Mouse (Mus musculus) forebrain, embryonic 16.5 days (tissue): ENCODE measurements around the gene Col1a1. TPM values are rescaled to one million over a fixed set of nuclear protein-coding genes. Genes with fewer than 3 reads are reported as not detected.

Source experiments
- ATAC-seq: fragments of 200-750 bp; cut with Nextera tagmentation; 2 replicates; pipeline ENCODE4 v1.8.0; 2017; ENCODE audit warnings: mild to moderate bottlenecking, moderate library complexity
- H3K27ac ChIP-seq: fragments of 300-500 bp; sonication (generic); 2 replicates; pipeline ENCODE4 v1.5.1; 2014; ENCODE audit warnings: low read length, control low read depth
- H3K27me3 ChIP-seq: fragments of 300-500 bp; sonication (generic); replicated peaks from 2 replicates; pipeline ENCODE4 v1.6.1; 2014; ENCODE audit warnings: low read length; ENCODE audit not compliant: control insufficient read depth, insufficient read depth
- H3K36me3 ChIP-seq: fragments of 300-500 bp; sonication (generic); 2 replicates; pipeline ENCODE4 v1.6.1; 2014; ENCODE audit not compliant: control insufficient read depth, insufficient read depth
- H3K4me1 ChIP-seq: fragments of 300-500 bp; sonication (generic); replicated peaks from 2 replicates; pipeline ENCODE4 v1.6.1; 2014; ENCODE audit warnings: low read length; ENCODE audit not compliant: control insufficient read depth, insufficient read depth
- H3K4me2 ChIP-seq: fragments of 300-500 bp; sonication (generic); 2 replicates; pipeline ENCODE4 v1.6.1; 2014; ENCODE audit warnings: mild to moderate bottlenecking, low read length, control low read depth
- H3K4me3 ChIP-seq: fragments of 300-500 bp; sonication (generic); replicated peaks from 2 replicates; pipeline ENCODE4 v1.5.1; 2014; ENCODE audit warnings: mild to moderate bottlenecking, low read length, control low read depth
- H3K9ac ChIP-seq: fragments of 300-500 bp; sonication (generic); replicated peaks from 2 replicates; pipeline ENCODE4 v1.6.1; 2014; ENCODE audit warnings: low read depth, low read length, control low read depth
- H3K9me3 ChIP-seq: fragments of 300-500 bp; sonication (generic); 2 replicates; pipeline ENCODE4 v1.6.1; 2016; ENCODE audit warnings: low read length; ENCODE audit not compliant: control insufficient read depth
- WGBS: fragments of 180-500 bp; shearing (Covaris S2); extraction: QIAGEN DNeasy Blood & Tissue Kit; methylation state at CpG from one replicate; pipeline ENCODE4 v1.1.7; 2014; 5-methylcytosine and 5-hydroxymethylcytosine counted together
- polyA plus RNA-seq: library from polyadenylated mRNA; unstranded; fragments of >200 nt; fragmentation: Nextera tagmentation; extraction: Ambion mirVana; gene quantifications from 2 replicates; pipeline ENCODE4 v1.2.1, GENCODE M21; 2015

The Col1a1 gene
- polyA plus RNA-seq = 45.0 and 166 TPM in 2 replicates

DNA sequence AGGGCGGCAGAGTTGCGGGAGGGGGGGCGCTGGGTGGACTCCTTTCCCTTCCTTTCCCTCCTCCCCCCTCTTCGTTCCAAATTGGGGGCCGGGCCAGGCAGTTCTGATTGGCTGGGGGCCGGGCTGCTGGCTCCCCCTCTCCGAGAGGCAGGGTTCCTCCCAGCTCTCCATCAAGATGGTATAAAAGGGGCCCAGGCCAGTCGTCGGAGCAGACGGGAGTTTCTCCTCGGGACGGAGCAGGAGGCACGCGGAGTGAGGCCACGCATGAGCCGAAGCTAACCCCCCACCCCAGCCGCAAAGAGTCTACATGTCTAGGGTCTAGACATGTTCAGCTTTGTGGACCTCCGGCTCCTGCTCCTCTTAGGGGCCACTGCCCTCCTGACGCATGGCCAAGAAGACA lies at the start of gene Col1a1:
TSS of gene Col1a1 (plus strand) at position 180 of the 400 bp plus-strand sequence.
- no peak within 1 kb of the TSS for H3K27ac ChIP-seq
- H3K9ac ChIP-seq = no peak within 1 kb of the TSS
- WGBS = 20% methylated on average over 19 of the region's 19 CpGs
- no peaks in the 10 kb centered on the region for H3K9me3 ChIP-seq
- H3K36me3 ChIP-seq = no peaks in the 10 kb centered on the region
- peak within 1 kb of the TSS; percentile 19 for H3K4me3 ChIP-seq
- peaks cover 14% of the 10 kb centered on the region for H3K4me1 ChIP-seq
- ATAC-seq = no peak
- peak within 1 kb of the TSS; percentile 58 for H3K4me2 ChIP-seq
- H3K27me3 ChIP-seq = peaks cover 34% of the 10 kb centered on the region

DNA sequence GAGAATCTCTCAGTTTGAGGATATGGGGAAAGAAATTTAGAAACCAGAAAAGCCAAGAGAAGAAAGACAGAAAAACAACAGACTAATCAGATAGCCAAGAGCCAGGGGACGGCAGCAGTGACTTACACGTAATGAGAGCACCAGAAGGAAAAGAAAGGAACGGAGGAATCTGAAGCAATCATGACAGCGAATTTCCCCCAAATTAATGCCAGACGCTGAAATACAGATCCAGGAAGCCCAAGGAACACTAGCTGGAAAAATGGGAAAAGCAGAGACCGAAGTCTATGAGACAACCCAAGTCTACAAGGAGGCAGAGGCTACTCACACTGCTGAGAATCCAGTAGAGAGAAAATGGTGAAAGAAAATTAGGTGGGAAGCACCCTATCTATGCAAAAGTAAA lies 44.9 kb upstream of the Col1a1 start:
- H3K27me3 ChIP-seq = no peaks in the 10 kb centered on the region; the same call in 1 of the 2 replicates
- no peaks in the 10 kb centered on the region for H3K36me3 ChIP-seq
- 0 out of 2 replicates have a peak, but pooled peaks cover 2% of the 10 kb centered on the region for H3K9me3 ChIP-seq
- ATAC-seq = no peak
- no peaks in the 10 kb centered on the region for H3K4me1 ChIP-seq
- 91% methylated on average over 6 of the region's 6 CpGs for WGBS
- H3K27ac ChIP-seq = no peak overlapping the region
- H3K9ac ChIP-seq = no peak overlapping the region
- H3K4me3 ChIP-seq = no peak overlapping the region
- H3K4me2 ChIP-seq = no peak overlapping the region

DNA sequence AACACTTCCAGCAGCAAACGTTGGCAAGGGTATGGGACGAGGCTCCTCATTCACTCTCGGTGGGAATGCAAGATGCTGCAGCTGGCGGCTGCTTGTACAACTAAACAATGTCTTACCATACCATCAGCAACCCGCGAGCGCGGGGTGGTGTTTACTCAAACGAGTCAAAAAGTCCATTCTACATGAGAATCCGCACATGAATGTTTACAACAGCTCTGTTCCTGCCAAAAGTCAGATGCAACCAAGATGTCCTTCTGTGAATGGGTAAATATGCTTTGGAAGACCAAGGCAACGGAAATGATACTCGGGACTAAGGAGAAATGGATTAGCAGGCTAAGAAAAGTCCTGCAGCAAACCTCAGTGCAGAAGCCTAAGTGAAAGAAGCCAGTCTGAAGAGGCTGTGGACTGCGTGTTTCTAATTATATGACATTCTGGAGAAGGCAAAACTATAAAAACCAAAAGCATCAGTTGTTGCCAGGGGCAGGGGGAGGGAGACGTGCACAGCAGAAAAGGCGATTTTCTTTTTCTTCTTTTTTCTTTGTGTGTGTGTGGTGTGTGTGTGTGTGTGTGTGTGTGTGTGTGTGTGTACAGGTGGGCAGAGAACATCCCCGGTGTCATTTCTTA lies 39.2 kb upstream of the Col1a1 start:
- Histone ChIP-seq H3K4me3 (no peak overlapping the region), H3K27ac (no peak overlapping the region), H3K9me3 (0 out of 2 replicates have a peak, but pooled peaks cover 2% of the 10 kb centered on the region), H3K9ac (no peak overlapping the region), H3K36me3 (no peaks in the 10 kb centered on the region), H3K27me3 (no peaks in the 10 kb centered on the region), H3K4me1 (no peaks in the 10 kb centered on the region), H3K4me2 (no peak overlapping the region)
- WGBS = 70% methylated on average over 16 of the region's 16 CpGs
- no peak for ATAC-seq

DNA sequence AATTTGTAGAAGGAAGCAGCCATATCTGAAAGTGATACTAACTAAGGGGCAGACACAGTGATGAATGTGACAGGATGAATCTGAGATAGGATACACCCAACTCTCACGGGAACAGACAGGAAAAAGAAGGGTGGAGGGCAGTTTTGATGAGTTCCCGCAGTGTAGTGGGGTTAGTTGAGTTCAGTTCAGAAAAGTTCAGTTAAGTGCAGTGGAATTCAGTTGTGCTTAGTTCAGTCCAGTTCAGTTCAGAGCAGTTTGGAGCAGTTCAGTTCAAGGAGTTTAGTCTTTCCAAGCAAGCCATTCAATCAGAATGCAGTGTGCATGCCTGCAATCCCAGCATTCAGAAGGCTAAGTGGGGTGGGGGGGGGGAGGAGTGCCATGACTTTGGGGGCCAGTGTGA lies 34.8 kb upstream of the Col1a1 start:
- no peak for ATAC-seq
- 74% methylated on average over 2 of the region's 2 CpGs for WGBS
- Histone ChIP-seq H3K9me3 (no peaks in the 10 kb centered on the region), H3K9ac (no peak overlapping the region), H3K4me2 (no peak overlapping the region), H3K4me3 (no peak overlapping the region), H3K27ac (no peak overlapping the region), H3K27me3 (no peaks in the 10 kb centered on the region), H3K4me1 (no peaks in the 10 kb centered on the region), H3K36me3 (no peaks in the 10 kb centered on the region)

DNA sequence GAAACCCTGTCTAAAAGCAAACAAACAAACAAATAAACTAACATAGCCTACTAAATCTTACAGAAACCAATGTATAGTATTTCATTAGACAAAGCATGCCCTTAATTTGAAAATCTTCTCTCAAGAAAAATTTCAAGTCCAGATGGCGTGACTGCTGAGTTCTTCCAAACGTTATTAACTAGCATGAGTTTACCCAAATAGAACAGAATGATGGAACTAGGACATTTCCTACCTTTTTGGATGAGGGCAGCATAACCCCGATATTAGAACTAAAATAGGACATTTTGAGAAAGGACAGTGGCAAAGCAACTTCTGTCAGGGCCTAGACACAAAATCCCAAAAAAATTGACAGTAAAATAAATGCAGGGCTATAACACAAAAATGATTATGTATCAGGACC lies 31.7 kb upstream of the Col1a1 start:
- Histone ChIP-seq H3K36me3 (no peaks in the 10 kb centered on the region), H3K9me3 (no peaks in the 10 kb centered on the region), H3K4me3 (no peak overlapping the region), H3K4me2 (no peak overlapping the region), H3K27me3 (no peaks in the 10 kb centered on the region), H3K27ac (no peak overlapping the region), H3K9ac (no peak overlapping the region), H3K4me1 (no peaks in the 10 kb centered on the region)
- 84% methylated on average over 3 of the region's 3 CpGs for WGBS
- no peak for ATAC-seq

DNA sequence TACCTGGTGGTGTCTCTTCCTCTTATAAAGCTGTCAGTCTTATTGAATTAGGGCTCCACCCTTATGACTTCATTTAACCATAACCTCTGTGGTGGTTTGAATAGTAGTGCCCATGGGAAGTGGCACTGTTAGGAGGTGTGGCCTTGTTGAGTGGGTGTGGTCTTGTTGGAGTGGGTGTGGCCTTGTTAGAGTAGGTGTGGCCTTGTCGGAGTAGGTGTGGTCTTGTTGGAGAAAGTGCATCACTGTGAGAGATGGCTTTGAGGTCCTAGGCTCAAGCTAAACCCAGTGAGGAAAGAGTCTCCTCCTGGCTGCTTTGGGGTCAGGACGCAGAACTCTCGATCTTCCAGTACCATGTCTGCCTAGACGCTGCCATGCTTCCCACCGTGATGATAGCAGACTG lies 25.1 kb upstream of the Col1a1 start:
- Histone ChIP-seq H3K4me3 (no peak overlapping the region), H3K4me2 (no peak overlapping the region), H3K27ac (no peak overlapping the region), H3K27me3 (no peaks in the 10 kb centered on the region), H3K9me3 (no peaks in the 10 kb centered on the region), H3K9ac (no peak overlapping the region), H3K36me3 (no peaks in the 10 kb centered on the region), H3K4me1 (0 out of 2 replicates have a peak, but pooled peaks cover 2% of the 10 kb centered on the region)
- WGBS = 84% methylated on average over 5 of the region's 5 CpGs
- no peak for ATAC-seq

DNA sequence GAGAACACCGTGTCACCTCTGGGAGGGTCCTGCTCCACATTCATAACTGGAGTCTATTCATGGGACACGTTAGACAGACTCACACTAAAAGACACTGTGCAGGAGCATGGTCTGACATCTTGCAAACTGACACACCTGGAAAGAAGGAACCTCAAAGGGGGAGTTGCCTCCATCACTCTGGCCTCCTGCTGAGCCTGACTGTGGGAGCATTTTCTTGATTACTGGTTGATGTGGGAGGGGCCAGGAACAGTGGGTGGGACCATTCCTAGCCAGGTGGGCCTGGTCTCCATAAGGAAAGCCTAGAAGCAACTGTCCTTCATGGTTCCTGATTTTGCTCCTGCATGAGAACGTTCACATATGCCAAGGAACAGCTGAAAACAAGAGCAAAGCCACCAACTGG lies 23.5 kb upstream of the Col1a1 start:
- H3K4me3 ChIP-seq = no peak overlapping the region
- H3K9me3 ChIP-seq = no peaks in the 10 kb centered on the region
- WGBS = 83% methylated on average over 3 of the region's 3 CpGs
- no peak overlapping the region for H3K9ac ChIP-seq
- no peaks in the 10 kb centered on the region for H3K27me3 ChIP-seq
- H3K36me3 ChIP-seq = no peaks in the 10 kb centered on the region
- H3K27ac ChIP-seq = no peak overlapping the region
- H3K4me2 ChIP-seq = no peak overlapping the region
- no peak for ATAC-seq
- H3K4me1 ChIP-seq = 0 out of 2 replicates have a peak, but pooled peaks cover 2% of the 10 kb centered on the region

DNA sequence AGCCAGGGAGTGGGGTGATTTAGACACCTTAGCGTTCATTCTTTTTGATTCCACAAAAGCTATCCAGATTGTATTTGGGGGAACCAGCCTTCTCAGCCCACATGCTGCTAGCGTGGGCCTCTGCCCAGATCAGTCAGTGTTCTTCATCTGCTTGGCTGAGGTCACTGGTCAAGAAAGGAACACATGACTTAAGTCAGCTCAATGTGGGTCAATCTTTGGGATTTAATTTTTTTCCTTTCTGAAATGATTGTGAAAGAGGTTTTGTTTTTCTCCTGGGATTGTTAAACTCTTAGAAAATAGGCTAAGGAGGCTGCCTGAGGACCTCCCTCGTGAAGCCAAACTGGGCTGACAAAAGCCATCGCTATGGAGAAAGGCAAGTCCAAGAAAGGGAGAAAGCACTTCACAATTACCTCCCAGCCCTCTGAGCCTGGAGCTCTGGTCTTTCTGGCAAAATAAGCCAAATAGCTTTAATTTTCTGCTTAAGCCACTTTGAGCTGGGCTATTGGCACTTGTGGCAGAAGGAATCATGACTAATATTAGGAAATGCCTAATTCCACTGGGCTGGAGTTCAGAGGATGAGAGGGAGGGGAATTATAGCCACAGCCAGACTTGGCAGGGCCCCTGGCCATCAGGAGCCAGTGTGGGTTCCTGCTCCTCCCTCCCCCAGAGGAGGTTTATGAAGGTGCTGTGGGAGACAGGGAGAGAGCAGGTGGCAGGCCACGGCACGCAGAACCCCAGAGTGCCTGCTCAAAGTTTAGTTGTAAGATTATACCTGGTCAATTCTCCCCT lies 22.5 kb upstream of the Col1a1 start:
- no peak for ATAC-seq
- Histone ChIP-seq H3K27ac (no peak overlapping the region), H3K27me3 (no peaks in the 10 kb centered on the region), H3K9me3 (no peaks in the 10 kb centered on the region), H3K36me3 (no peaks in the 10 kb centered on the region), H3K4me3 (no peak overlapping the region), H3K4me1 (0 out of 2 replicates have a peak, but pooled peaks cover 2% of the 10 kb centered on the region), H3K4me2 (no peak overlapping the region), H3K9ac (no peak overlapping the region)
- WGBS = 44% methylated on average over 6 of the region's 6 CpGs

DNA sequence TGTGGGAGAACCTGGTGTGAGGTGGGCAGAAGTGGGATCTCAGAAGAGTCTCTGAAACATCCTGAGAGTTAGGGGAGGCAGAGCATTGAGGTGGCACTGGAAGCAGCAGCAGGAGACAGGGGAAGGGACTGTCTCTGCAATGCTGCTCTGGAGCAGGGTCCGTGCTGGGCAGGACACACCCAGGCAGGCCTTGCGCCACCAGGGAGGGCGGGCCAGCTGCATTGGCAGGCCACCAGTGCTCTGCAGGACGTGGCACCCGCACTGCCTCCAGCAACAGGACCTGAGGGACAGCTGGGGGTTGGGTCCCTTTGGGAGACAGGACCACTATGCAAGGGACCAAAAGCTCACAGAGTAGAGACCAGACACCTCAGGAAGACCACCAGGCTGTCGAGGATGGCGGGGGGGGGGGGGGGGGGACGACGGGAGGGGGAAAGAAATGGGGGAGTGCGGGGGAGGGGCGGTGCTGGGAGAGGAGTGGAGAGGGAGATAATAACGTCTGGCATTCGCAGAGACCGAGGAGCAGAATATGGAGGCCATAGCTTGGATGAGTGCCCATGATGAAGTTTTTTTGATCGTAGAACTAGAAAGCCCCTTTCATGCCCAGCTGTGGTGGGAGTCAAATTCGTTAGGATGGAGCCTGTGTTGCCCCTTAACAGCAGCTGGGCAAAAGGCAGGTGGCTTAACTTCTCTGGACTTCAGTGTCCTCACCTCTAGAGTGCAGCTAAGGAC lies 20.2 kb upstream of the Col1a1 start:
- WGBS = 13% methylated on average over 12 of the region's 16 CpGs
- H3K4me1 ChIP-seq = 0 out of 2 replicates have a peak, but pooled peaks cover 2% of the 10 kb centered on the region
- peak; percentile 31; the same call in 1 of the 2 replicates for ATAC-seq
- no peak overlapping the region for H3K4me3 ChIP-seq
- H3K9ac ChIP-seq = no peak overlapping the region
- H3K36me3 ChIP-seq = no peaks in the 10 kb centered on the region
- no peaks in the 10 kb centered on the region for H3K27me3 ChIP-seq
- H3K9me3 ChIP-seq = no peaks in the 10 kb centered on the region
- no peak overlapping the region for H3K27ac ChIP-seq
- H3K4me2 ChIP-seq = no peak overlapping the region
